Mouse (Mus musculus) bone marrow, adult 2 months (tissue): Measurements from ENCODE around the gene Capn1.

Experiments used
- CTCF ChIP-seq: fragments of 200-500 bp; IDR thresholded peaks from 2 replicates; pipeline ENCODE4 v1.5.1; 2011; ENCODE audit warnings: low read length, control low read depth; ENCODE audit not compliant: control insufficient read depth, insufficient read depth
- POLR2A ChIP-seq: fragments of 200-500 bp; IDR thresholded peaks from 2 replicates; pipeline ENCODE4 v1.6.1; 2011; ENCODE audit warnings: low read depth, mild to moderate bottlenecking, control low read depth, low read length, borderline replicate concordance; ENCODE audit not compliant: control insufficient read depth

DNA sequence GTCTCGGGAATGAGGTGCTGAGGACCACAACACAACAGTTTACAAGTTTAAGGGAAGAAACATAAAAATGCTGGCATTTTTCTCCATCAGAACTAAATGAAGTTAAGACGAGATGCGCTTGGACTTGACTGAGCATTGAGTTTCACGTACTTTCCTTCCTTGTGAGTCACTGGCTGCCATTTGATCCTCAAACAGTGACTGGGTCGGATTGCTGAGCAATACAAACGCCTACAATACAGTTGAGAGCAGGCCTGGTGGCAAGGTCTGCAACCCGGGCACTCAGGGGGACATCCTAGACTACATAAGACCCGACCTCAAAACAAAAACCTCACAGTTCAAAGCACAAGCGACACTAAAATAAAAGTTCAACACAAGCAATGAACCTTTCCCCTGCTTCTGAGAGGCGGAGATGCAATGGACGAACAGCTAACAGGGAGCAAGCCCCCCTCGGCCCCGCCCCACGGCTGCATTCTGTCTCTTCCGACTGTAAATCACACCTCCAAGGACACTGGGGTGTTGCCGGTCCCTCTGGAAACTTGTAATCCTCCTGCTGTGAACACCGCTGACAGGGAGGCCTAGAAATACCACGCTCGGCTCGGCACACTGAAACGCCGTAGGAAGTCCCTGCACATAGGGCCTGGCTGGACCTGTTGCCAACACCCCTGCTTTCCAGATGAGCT is 61.5 kb downstream of the Capn1 start:
- TF ChIP-seq CTCF (no peak), POLR2A (no peak)
